Mouse (Mus musculus) CH12.LX (cell line): ENCODE measurements around the gene Tmem245.

Experiments
- CTCF ChIP-seq, 2 experiments: IDR thresholded peaks in 1 of 2; conservative IDR thresholded peaks in 1 of 2; 2 replicates each; pipeline ENCODE4 v1.5.1; 2011 to 2012; ENCODE audit warnings: low read depth in 2 of 2, low read length in 2 of 2, improper control_type of control experiment in 1 of 2, inconsistent platforms in 1 of 2, mild to moderate bottlenecking in 1 of 2, moderate library complexity in 1 of 2
- EP300 ChIP-seq: IDR thresholded peaks from 2 replicates; pipeline ENCODE4 v1.6.1; 2011; ENCODE audit warnings: low read length, improper control_type of control experiment
- MYC ChIP-seq: IDR thresholded peaks from 2 replicates; pipeline ENCODE4 v1.6.1; 2011; ENCODE audit warnings: low read depth, mild to moderate bottlenecking, improper control_type of control experiment, low read length
- NRF1 ChIP-seq: IDR thresholded peaks from 2 replicates; pipeline ENCODE4 v1.6.1; 2014; ENCODE audit warnings: low read depth, mild to moderate bottlenecking, inconsistent platforms, low read length, improper control_type of control experiment, moderate library complexity
- USF1 ChIP-seq: IDR thresholded peaks from 2 replicates; pipeline ENCODE4 v1.6.1; 2014; ENCODE audit warnings: low read depth, mild to moderate bottlenecking, inconsistent platforms, low read length, improper control_type of control experiment
- USF2 ChIP-seq: conservative IDR thresholded peaks from 2 replicates; pipeline ENCODE4 v1.6.1; 2011; ENCODE audit warnings: low read depth, low read length, improper control_type of control experiment

DNA sequence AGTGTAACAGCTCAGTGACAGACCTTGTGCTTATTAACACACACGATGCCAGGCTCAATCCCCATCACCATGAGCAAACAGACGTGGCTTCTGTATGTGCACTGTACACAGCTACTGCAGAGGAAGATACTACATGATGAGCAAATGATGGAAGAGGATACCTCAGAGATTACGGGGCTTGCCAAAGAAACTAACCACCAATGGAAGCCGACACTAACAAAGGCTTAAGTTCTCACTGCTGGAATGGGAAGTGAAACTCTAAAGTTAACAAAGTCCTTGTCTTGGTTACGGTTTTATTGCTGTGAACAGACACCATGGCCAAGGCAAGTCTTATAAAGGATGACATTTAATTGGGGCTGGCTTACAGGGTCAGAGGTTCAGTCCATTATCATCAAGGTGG is 41.7 kb downstream of the Tmem245 start:
- TF ChIP-seq CTCF (conservative IDR thresholded peaks at IDR 0.05 in 1 of 2, IDR thresholded peaks at IDR 0.05 in 1 of 2; ENCODE audit: low read depth in 2 of 2, low read length in 2 of 2) (no peak), EP300 (peak; percentile 73), USF2 (no peak), MYC (0 out of 2 replicates have a peak, but pooled peaks have one; percentile 16), USF1 (no peak), NRF1 (no peak)
